34 mouse cellular contexts compared by ENCODE assay signal in the genomic region with DNA sequence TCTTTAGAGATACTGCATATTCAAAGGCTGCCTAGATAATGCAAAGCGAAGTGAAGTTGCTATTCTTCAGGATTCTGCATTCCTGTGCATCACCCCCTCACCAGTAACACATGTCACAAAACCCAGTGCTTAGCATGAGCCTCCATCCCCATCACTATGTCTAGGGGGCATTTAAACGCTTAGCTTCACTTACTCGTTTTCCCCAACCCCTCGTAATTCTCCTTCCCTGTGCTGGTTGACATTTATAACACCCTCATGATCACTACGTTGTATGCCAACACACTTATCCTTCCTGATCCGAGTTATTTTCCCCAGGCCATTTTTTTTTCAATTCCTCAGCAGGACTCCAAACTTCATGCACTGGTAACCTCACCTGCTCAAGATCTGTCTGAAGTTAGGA.
"Had no signal": no experiment of that assay in that cellular context is flagged by ENCODE, and none has a peak within 500 bp of the region (broad histone marks: within the 10 kb centered on the region; RNA-seq: fewer than 3 reads in every experiment).

No protein-coding gene starts in this region.

- H3K27me3 ChIP-seq: heart, embryonic 12.5 days; heart, embryonic 13.5 days; heart, embryonic 15.5 days; hindbrain, embryonic 12.5 days; hindbrain, embryonic 13.5 days; hindbrain, embryonic 15.5 days; intestine, embryonic 15.5 days had no signal

- H3K27ac ChIP-seq: heart, embryonic 10.5 days; heart, embryonic 13.5 days; heart, embryonic 15.5 days; hindbrain, embryonic 10.5 days; hindbrain, embryonic 12.5 days; hindbrain, embryonic 13.5 days; hindbrain, embryonic 14.5 days; hindbrain, embryonic 15.5 days; hindbrain, postnatal 0 days; intestine, embryonic 15.5 days; kidney, postnatal 0 days; layer of hippocampus, adult 2 months had no signal

- H3K9me3 ChIP-seq: heart, embryonic 10.5 days; heart, embryonic 12.5 days; heart, embryonic 13.5 days; heart, embryonic 15.5 days; hindbrain, embryonic 10.5 days; hindbrain, embryonic 12.5 days; hindbrain, embryonic 13.5 days; hindbrain, embryonic 15.5 days; intestine, embryonic 15.5 days had no signal

- H3K9ac ChIP-seq: heart, embryonic 12.5 days; heart, embryonic 13.5 days; heart, embryonic 15.5 days; hindbrain, embryonic 12.5 days; hindbrain, embryonic 13.5 days; hindbrain, embryonic 14.5 days; hindbrain, embryonic 15.5 days; intestine, embryonic 15.5 days had no signal

- H3K4me2 ChIP-seq: heart, embryonic 11.5 days; heart, embryonic 12.5 days; heart, embryonic 13.5 days; heart, embryonic 15.5 days; hindbrain, embryonic 12.5 days; hindbrain, embryonic 13.5 days; hindbrain, embryonic 14.5 days; hindbrain, embryonic 15.5 days; intestine, embryonic 15.5 days had no signal

- ATAC-seq: hindbrain, embryonic 16.5 days; hindbrain, postnatal 0 days; inflammation-experienced regulatory T-cells, adult 6 months; intestine, embryonic 15.5 days; intestine, embryonic 16.5 days; intestine, postnatal 0 days had no signal

- H3K4me1 ChIP-seq: heart, embryonic 10.5 days; heart, embryonic 12.5 days; heart, embryonic 13.5 days; heart, embryonic 15.5 days; hindbrain, embryonic 10.5 days; hindbrain, embryonic 12.5 days; hindbrain, embryonic 13.5 days; hindbrain, embryonic 15.5 days; intestine, embryonic 15.5 days had no signal

- H3K36me3 ChIP-seq: heart, embryonic 10.5 days; heart, embryonic 12.5 days; heart, embryonic 13.5 days; heart, embryonic 15.5 days; hindbrain, embryonic 10.5 days; hindbrain, embryonic 12.5 days; hindbrain, embryonic 13.5 days; hindbrain, embryonic 15.5 days; intestine, embryonic 15.5 days had no signal

- DNase-seq: heart, postnatal 10 days; heart, postnatal 14 days; heart, postnatal 36 days; heart, postnatal 4 days; kidney, adult 11 months; kidney, adult 18-20 months; kidney, adult 2 months; kidney, adult 8-10 months; kidney, adult 9 months; kidney, postnatal 10 days; kidney, postnatal 14 days; kidney, postnatal 25 days; kidney, postnatal 36 days; kidney, postnatal 4 days; layer of hippocampus, adult 9-11 months; layer of hippocampus, postnatal 36 days had no signal

- H3K4me3 ChIP-seq: heart, embryonic 10.5 days; heart, embryonic 12.5 days; heart, embryonic 13.5 days; heart, embryonic 15.5 days; hindbrain, embryonic 10.5 days; hindbrain, embryonic 12.5 days; hindbrain, embryonic 13.5 days; hindbrain, embryonic 15.5 days; intestine, embryonic 15.5 days; layer of hippocampus, adult 2 months had no signal
